Mouse (Mus musculus) layer of hippocampus, postnatal 10 days (tissue): ENCODE measurements around the gene Gm12830. TPM values are rescaled to one million over a fixed set of nuclear protein-coding genes. Genes with fewer than 3 reads are reported as not detected.

Experiments
- total RNA-seq, 2 experiments: library from RNA; stranded (reverse); gene quantifications; 2 replicates each; pipeline ENCODE4 v1.2.3; 2021

The Gm12830 gene
- total RNA-seq, 2 experiments from 2014 or later = not detected

Other genes starting within 250 kb of the Gm12830 start
- under 1 TPM; 0.20 to 0.39 TPM for gene Foxd2, start 87.2 kb downstream of the Gm12830 start, total RNA-seq
- gene Foxe3, start 104.3 kb downstream of the Gm12830 start, total RNA-seq = not detected
- 100 to 1,000 TPM; 110 to 114 TPM for gene Cmpk1, start 165.5 kb downstream of the Gm12830 start, total RNA-seq
- gene Stil, start 178.4 kb downstream of the Gm12830 start, total RNA-seq = 1 to 10 TPM; 1.2 to 1.6 TPM
- gene Tal1, start 234.7 kb downstream of the Gm12830 start, total RNA-seq = 1 to 10 TPM; 2.0 to 2.6 TPM